Mouse (Mus musculus) MEL (cell line): Measurements from ENCODE around the gene BC025920. TPM values are rescaled to one million over a fixed set of nuclear protein-coding genes. Genes with fewer than 3 reads are reported as not detected.

Source experiments
- DNase-seq: peaks from one replicate; pipeline ENCODE4 v3.0.0; 2011; ENCODE audit warnings: low read depth, low spot score
- H3K27ac ChIP-seq: 2 replicates; pipeline ENCODE4 v1.5.1; 2012; ENCODE audit warnings: low read depth, mild to moderate bottlenecking, control low read depth, low read length, moderate library complexity; ENCODE audit not compliant: control insufficient read depth
- H3K27me3 ChIP-seq, 2 experiments: fragments of 150-350 bp in 1 of 2; sonication (generic) in 1 of 2; 2 replicates each; pipeline ENCODE4 v1.6.1; 2012; ENCODE audit warnings: low read length in 2 of 2, mild to moderate bottlenecking in 2 of 2, improper control_type of control experiment in 1 of 2, moderate library complexity in 1 of 2; ENCODE audit not compliant: insufficient read depth in 2 of 2, control insufficient read depth in 1 of 2
- H3K36me3 ChIP-seq, 2 experiments: 2 replicates each; pipeline ENCODE4 v1.6.1; 2012 to 2014; ENCODE audit warnings: low read length in 2 of 2, improper control_type of control experiment in 1 of 2, inconsistent platforms in 1 of 2, mild to moderate bottlenecking in 1 of 2; ENCODE audit not compliant: insufficient read depth in 2 of 2, control insufficient read depth in 1 of 2
- H3K4me1 ChIP-seq, 2 experiments: fragments of 150-350 bp in 1 of 2; sonication (generic) in 1 of 2; 2 replicates each; pipeline ENCODE4 v1.6.1; 2012; ENCODE audit warnings: low read length in 2 of 2, improper control_type of control experiment in 1 of 2, mild to moderate bottlenecking in 1 of 2; ENCODE audit not compliant: insufficient read depth in 2 of 2, control insufficient read depth in 1 of 2
- H3K4me3 ChIP-seq, 2 experiments: fragments of 150-350 bp in 1 of 2; sonication (generic) in 1 of 2; 2 replicates each; pipeline ENCODE4 v1.5.1; 2012; ENCODE audit warnings: low read depth in 2 of 2, low read length in 2 of 2, mild to moderate bottlenecking in 2 of 2, moderate library complexity in 2 of 2, control low read depth in 1 of 2, improper control_type of control experiment in 1 of 2; ENCODE audit not compliant: control insufficient read depth in 1 of 2, insufficient read depth in 1 of 2
- H3K79me2 ChIP-seq: 2 replicates; pipeline ENCODE4 v1.6.1; 2012; ENCODE audit warnings: mild to moderate bottlenecking, low read length, moderate library complexity; ENCODE audit not compliant: control insufficient read depth, poor library complexity, insufficient read depth
- H3K9ac ChIP-seq: 2 replicates; pipeline ENCODE4 v1.6.1; 2012; ENCODE audit warnings: low read depth, mild to moderate bottlenecking, control low read depth, low read length, moderate library complexity; ENCODE audit not compliant: control insufficient read depth, poor library complexity, severe bottlenecking
- H3K9me3 ChIP-seq: fragments of 150-350 bp; sonication (generic); replicated peaks from 2 replicates; pipeline ENCODE4 v1.6.1; 2012; ENCODE audit warnings: mild to moderate bottlenecking, low read length, improper control_type of control experiment, moderate library complexity; ENCODE audit not compliant: insufficient read depth
- BHLHE40 ChIP-seq: IDR thresholded peaks from 2 replicates; pipeline ENCODE4 v1.6.1; 2012; ENCODE audit warnings: low read depth, mild to moderate bottlenecking, inconsistent platforms, low read length, improper control_type of control experiment, borderline replicate concordance
- CHD1 ChIP-seq: IDR thresholded peaks from 2 replicates; pipeline ENCODE4 v1.6.1; 2012; ENCODE audit warnings: low read depth, mild to moderate bottlenecking, inconsistent platforms, low read length, improper control_type of control experiment
- E2F4 ChIP-seq: IDR thresholded peaks from 2 replicates; pipeline ENCODE4 v1.6.1; 2011; ENCODE audit warnings: low read depth, low read length, improper control_type of control experiment, borderline replicate concordance
- ELF1 ChIP-seq: IDR thresholded peaks from 2 replicates; pipeline ENCODE4 v1.6.1; 2014; ENCODE audit warnings: low read depth, mild to moderate bottlenecking, inconsistent platforms, low read length, improper control_type of control experiment, moderate library complexity
- EP300 ChIP-seq, 2 experiments: IDR thresholded peaks; 2 replicates each; pipeline ENCODE4 v1.6.1; 2011; ENCODE audit warnings: improper control_type of control experiment in 2 of 2, low read length in 2 of 2, low read depth in 1 of 2, mild to moderate bottlenecking in 1 of 2
- GABPA ChIP-seq: IDR thresholded peaks from 2 replicates; pipeline ENCODE4 v1.6.1; 2012; ENCODE audit warnings: low read depth, mild to moderate bottlenecking, inconsistent platforms, low read length, improper control_type of control experiment, moderate library complexity
- GATA1 ChIP-seq: IDR thresholded peaks from 2 replicates; pipeline ENCODE4 v1.6.1; 2011; ENCODE audit warnings: low read depth, low read length, improper control_type of control experiment
- HCFC1 ChIP-seq: IDR thresholded peaks from 2 replicates; pipeline ENCODE4 v1.6.1; 2012; ENCODE audit warnings: low read depth, mild to moderate bottlenecking, inconsistent platforms, low read length, improper control_type of control experiment, moderate library complexity
- JUND ChIP-seq: IDR thresholded peaks from 2 replicates; pipeline ENCODE4 v1.6.1; 2011; ENCODE audit warnings: low read depth, mild to moderate bottlenecking, improper control_type of control experiment, low read length
- KAT2A ChIP-seq: conservative IDR thresholded peaks from 2 replicates; pipeline ENCODE4 v1.6.1; 2012; ENCODE audit warnings: low read depth, low read length, improper control_type of control experiment, inconsistent platforms
- MAFK ChIP-seq: IDR thresholded peaks from 2 replicates; pipeline ENCODE4 v1.6.1; 2011; ENCODE audit warnings: low read depth, mild to moderate bottlenecking, low read length, improper control_type of control experiment, borderline replicate concordance
- MAX ChIP-seq: IDR thresholded peaks from 2 replicates; pipeline ENCODE4 v1.6.1; 2011; ENCODE audit warnings: low read length, improper control_type of control experiment
- MEF2A ChIP-seq: IDR thresholded peaks from 2 replicates; pipeline ENCODE4 v1.6.1; 2014; ENCODE audit warnings: low read depth, mild to moderate bottlenecking, inconsistent platforms, low read length, improper control_type of control experiment; ENCODE audit not compliant: poor library complexity, insufficient replicate concordance, severe bottlenecking; ENCODE audit errors: extremely low read depth
- MXI1 ChIP-seq: IDR thresholded peaks from 2 replicates; pipeline ENCODE4 v1.6.1; 2011; ENCODE audit warnings: mild to moderate bottlenecking, low read depth, low read length, improper control_type of control experiment
- NRF1 ChIP-seq: IDR thresholded peaks from 2 replicates; pipeline ENCODE4 v1.6.1; 2014; ENCODE audit warnings: low read depth, mild to moderate bottlenecking, inconsistent platforms, low read length, improper control_type of control experiment, moderate library complexity; ENCODE audit not compliant: poor library complexity, insufficient read depth, severe bottlenecking
- RAD21 ChIP-seq: IDR thresholded peaks from 2 replicates; pipeline ENCODE4 v1.6.1; 2011; ENCODE audit warnings: mild to moderate bottlenecking, low read depth, low read length, improper control_type of control experiment
- SMC3 ChIP-seq: IDR thresholded peaks from 2 replicates; pipeline ENCODE4 v1.6.1; 2011; ENCODE audit warnings: low read depth, low read length, improper control_type of control experiment
- TCF12 ChIP-seq: IDR thresholded peaks from 2 replicates; pipeline ENCODE4 v1.6.1; 2014; ENCODE audit warnings: low read depth, mild to moderate bottlenecking, inconsistent platforms, low read length, improper control_type of control experiment, moderate library complexity
- UBTF ChIP-seq: IDR thresholded peaks from 2 replicates; pipeline ENCODE4 v1.6.1; 2012; ENCODE audit warnings: low read depth, mild to moderate bottlenecking, inconsistent platforms, low read length, improper control_type of control experiment, moderate library complexity, borderline replicate concordance; ENCODE audit not compliant: insufficient read depth
- USF1 ChIP-seq: IDR thresholded peaks from 2 replicates; pipeline ENCODE4 v1.6.1; 2014; ENCODE audit warnings: low read depth, mild to moderate bottlenecking, inconsistent platforms, low read length, improper control_type of control experiment, moderate library complexity
- ZMIZ1 ChIP-seq: IDR thresholded peaks from 2 replicates; pipeline ENCODE4 v1.6.1; 2012; ENCODE audit warnings: low read depth, mild to moderate bottlenecking, inconsistent platforms, low read length, improper control_type of control experiment, moderate library complexity
- ZNF384 ChIP-seq: IDR thresholded peaks from 2 replicates; pipeline ENCODE4 v1.6.1; 2012; ENCODE audit warnings: low read depth, mild to moderate bottlenecking, inconsistent platforms, low read length, improper control_type of control experiment
- polyA plus RNA-seq, 2 experiments: library from polyadenylated mRNA; stranded (reverse) in 1 of 2; unstranded in 1 of 2; fragments of >175 nt in 1 of 2; fragments of >200 nt in 1 of 2; gene quantifications; 2 replicates each; pipeline versions ENCODE4 v1.2.1 to v1.2.4; 2012; ENCODE audit warnings: low replicate concordance in 2 of 2, low read depth in 1 of 2; ENCODE audit not compliant: insufficient read length in 2 of 2, insufficient read depth in 1 of 2, missing spikeins in 1 of 2
- total RNA-seq: library from RNA; depleted of rRNA; stranded (reverse); fragments of 300-350 nt; gene quantifications from 2 replicates; pipeline ENCODE4 v1.2.3, GENCODE M21; 2012

BC025920 gene
- total and polyA plus RNA-seq, 3 experiments = 1.1 to 1.7 TPM; not detected in 1

DNA sequence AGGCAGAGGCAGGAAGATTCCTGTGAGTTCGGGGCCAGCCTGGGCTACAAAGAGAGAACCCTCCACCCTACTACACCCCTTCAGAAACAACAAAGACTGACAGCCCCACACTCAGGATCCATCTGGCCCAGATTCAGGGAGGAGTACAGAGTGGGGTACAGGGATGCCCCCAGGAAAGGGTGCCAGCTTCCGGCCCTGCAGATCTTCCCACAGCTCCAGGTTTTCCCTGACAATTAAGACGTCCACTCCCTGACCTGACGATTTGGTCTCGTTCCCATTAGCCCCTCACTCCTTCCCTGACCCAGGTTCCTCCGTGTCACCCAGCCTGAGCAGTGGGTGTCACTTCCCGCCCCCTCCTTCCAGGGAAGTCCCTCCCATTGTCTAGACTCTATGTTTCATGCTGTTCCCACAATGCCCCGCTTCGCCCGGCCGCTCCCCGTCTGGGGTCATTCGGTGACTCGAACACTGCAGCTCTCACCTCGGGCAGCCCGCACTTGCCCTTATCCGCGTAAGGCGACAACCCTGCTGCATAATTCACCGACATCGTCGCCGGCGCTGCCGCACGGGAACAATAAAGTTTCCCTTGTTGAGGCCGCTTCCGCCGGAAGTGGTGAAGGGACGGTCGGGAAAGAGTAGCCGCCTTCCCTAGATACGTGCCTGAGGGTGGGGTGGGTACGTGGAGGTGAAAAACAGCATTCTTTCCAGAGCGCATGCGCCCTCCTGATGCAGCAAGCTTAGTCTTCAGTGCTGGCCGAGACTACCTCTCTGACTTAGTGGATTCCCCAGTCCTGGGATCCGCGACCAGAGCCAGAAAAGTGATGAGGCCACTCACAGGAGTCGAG lies 21.1 kb downstream of the BC025920 start, which contains the start of gene Sirt6 (continued):
- TF ChIP-seq MAX = peak; percentile 4; the same call in 1 of the 2 replicates
- peak; percentile 94; the same call in 1 of the 2 replicates for TF ChIP-seq ZMIZ1
- no peak for TF ChIP-seq CHD1
- TF ChIP-seq ZNF384 = no peak
- TF ChIP-seq E2F4 = no peak
- peak; percentile 19; the same call in 1 of the 2 replicates for TF ChIP-seq GATA1
- no peak for TF ChIP-seq MAFK
- no peak for TF ChIP-seq RAD21
- TF ChIP-seq SMC3 = no peak
- TF ChIP-seq HCFC1 = peak; percentile 95
- peak; percentile 41; the same call in 1 of the 2 replicates for TF ChIP-seq MXI1
- no peak for TF ChIP-seq UBTF
- no peak for TF ChIP-seq GABPA
- no peak for TF ChIP-seq USF1
- peak; percentile 70 for TF ChIP-seq ELF1
- TF ChIP-seq KAT2A = peak; percentile 69; the same call in 1 of the 2 replicates

DNA sequence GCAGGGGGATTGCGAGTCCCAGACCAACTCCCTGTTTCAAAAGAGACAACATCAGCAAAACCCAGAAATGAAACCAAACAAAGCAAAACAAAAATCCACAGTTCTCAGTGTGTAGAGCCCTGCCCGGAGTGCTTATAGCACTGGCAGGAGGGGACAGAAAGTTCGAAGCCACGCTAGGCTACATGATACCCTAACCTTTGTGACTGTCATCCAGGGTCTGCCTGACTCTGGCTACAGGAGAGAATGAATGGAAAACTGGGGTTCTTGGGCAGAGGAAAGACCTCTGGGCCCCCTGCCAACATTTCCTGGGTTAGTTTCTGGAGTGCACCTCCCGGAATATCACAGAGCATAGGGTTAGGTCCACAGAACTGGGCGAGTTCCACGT lies 21.8 kb downstream of the BC025920 start:
- H3K27me3 ChIP-seq = no peaks in the 10 kb centered on the region
- TF ChIP-seq TCF12 = no peak
- TF ChIP-seq JUND = no peak
- TF ChIP-seq UBTF = no peak
- no peak for TF ChIP-seq USF1
- no peak for TF ChIP-seq NRF1
- TF ChIP-seq ZNF384 = no peak
- no peak for TF ChIP-seq BHLHE40
- TF ChIP-seq MEF2A = no peak
- TF ChIP-seq MAFK = no peak; the same call in 1 of the 2 replicates
- no peak for TF ChIP-seq ELF1
- TF ChIP-seq EP300 (IDR thresholded peaks at IDR 0.05; ENCODE audit: low read depth in 1 of 2, low read length in 2 of 2) = no peak
- peaks cover 2 to 19% of the 10 kb centered on the region in 2 experiments; a peak in 3 of 4 replicates for H3K4me1 ChIP-seq

More for the DNA sequence above, 21.8 kb downstream of the BC025920 start:
- H3K27ac ChIP-seq = peak overlapping the region; percentile 93
- peaks cover 4% of the 10 kb centered on the region; the same call in 1 of the 2 replicates for H3K79me2 ChIP-seq
- H3K36me3 ChIP-seq = no peaks in the 10 kb centered on the region; a peak in 1 of 4 replicates
- DNase-seq = no peak
- H3K9me3 ChIP-seq = no peaks in the 10 kb centered on the region
- peak overlapping the region; percentile 70 to 90 for H3K4me3 ChIP-seq
- H3K9ac ChIP-seq = peak overlapping the region; percentile 93
